Mouse (Mus musculus) brown adipose tissue, adult 24 weeks (tissue): Measurements from ENCODE around the gene Rnf130. TPM values are rescaled to one million over a fixed set of nuclear protein-coding genes. Genes with fewer than 3 reads are reported as not detected.
A peak's percentile ranks its signal among the peaks of the same experiment; 100 is the strongest.

Experiments used
- H3K27ac ChIP-seq: fragments of 200-500 bp; replicated peaks from 2 replicates; pipeline ENCODE4 v1.5.1; 2012; ENCODE audit warnings: low read depth, mild to moderate bottlenecking, low read length
- H3K4me1 ChIP-seq: fragments of 200-500 bp; 2 replicates; pipeline ENCODE4 v1.6.1; 2012; ENCODE audit warnings: low read length, mixed read lengths; ENCODE audit not compliant: control insufficient read depth, insufficient read depth, insufficient read length
- H3K4me3 ChIP-seq: fragments of 200-500 bp; 2 replicates; pipeline ENCODE4 v1.5.1; 2012; ENCODE audit warnings: low read depth, mild to moderate bottlenecking, low read length, moderate library complexity; ENCODE audit not compliant: insufficient read depth
- polyA plus RNA-seq: library from polyadenylated mRNA; stranded (reverse); fragments of >200 nt; gene quantifications from 2 replicates; pipeline ENCODE4 v1.2.4, GENCODE M21; 2012; ENCODE audit not compliant: missing spikeins, insufficient read depth, insufficient read length

Rnf130 gene
- polyA plus RNA-seq = 78.5 and 97.9 TPM in 2 replicates

DNA sequence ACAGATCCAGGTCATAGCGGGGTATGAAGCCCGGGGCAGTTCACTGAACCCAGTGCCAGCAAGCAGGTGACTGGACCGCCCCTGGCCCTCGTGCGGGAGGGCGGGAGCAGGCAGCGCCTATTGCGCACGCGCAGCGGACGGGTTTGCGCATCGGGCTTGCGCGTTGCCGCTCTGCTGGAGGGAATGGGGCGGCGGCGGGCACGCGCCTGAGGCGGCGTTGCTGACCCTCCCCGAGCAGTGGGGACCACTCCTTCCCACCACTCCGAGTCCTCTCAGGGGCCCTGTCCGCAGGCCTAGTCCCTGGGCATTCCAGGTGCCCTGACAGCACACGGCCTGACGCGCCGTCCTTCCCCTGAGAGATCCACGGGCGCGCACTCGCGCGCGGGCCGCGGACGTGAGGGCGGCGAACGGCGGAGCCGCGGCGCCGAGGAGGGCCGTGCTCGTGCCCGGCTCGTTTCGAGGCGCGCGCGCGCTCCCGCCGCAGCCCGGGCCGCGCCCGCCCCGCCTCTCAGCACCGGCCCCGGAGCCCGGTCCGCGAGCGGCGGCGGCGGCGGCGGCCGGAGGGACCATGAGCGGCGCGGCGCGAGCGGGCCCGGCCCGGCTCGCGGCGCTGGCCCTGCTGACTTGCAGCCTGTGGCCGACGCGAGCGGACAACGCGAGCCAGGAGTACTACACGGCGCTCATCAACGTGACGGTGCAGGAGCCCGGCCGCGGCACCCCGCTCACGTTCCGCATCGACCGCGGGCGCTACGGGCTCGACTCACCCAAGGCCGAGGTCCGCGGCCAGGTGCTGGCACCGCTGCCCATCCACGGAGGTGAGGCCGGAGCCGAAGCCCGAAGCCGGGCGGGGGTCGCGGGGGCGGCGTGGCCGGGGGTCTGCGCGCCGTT, at the start of gene Rnf130:
TSS of gene Rnf130 (plus strand) at position 514 of the 888 bp plus-strand sequence.
- Histone ChIP-seq H3K4me3 (peak within 1 kb of the TSS; percentile 77), H3K4me1 (peaks cover 6% of the 10 kb centered on the region), H3K27ac (peak within 1 kb of the TSS; percentile 87)

DNA sequence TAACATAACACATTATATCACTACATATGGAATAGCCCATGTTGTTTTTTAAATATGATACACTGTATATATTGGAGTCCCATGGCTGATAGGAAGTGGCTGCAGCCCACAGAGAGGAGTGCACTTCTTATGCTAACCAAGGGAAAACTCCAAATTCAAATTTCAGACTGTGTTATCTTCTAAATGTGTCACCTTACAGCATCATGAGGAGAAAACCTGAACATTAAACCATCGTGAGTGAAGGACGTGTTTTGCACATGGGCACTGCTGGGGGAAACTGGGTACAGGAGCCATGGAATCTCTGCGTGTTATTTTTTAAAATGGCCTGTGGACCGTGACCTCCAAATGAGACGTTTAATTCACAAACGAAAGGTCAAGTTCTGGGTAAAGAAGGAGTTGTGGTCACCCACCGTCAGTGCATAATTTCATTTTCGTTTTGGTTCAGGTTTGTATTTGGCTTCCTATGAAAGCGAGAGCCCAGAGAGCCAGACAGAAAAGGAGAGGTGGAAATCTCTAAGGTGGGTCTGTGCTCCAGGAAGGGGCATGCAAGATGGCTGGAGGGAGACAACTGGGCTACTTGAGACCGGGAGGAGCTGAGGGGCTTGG, 47.1 kb upstream of the Rnf130 start:
- no peaks in the 10 kb centered on the region for H3K4me1 ChIP-seq
- H3K4me3 ChIP-seq = no peak overlapping the region
- no peak overlapping the region for H3K27ac ChIP-seq

DNA sequence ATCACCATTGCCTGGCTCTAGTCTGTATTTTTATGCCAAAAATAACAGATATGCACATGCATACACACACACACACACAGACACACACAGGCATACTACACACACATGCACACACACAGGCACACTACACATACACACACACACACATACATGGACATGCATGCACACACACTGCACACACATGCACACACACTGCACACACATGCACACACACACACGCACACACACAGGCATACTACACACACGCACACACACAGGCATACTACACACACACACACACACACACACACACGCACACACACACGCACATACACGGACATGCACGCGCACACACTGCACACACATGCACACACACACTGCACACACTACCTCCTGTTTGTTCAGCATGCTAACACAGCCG, 46.2 kb upstream of the Rnf130 start:
- no peak overlapping the region for H3K27ac ChIP-seq
- no peaks in the 10 kb centered on the region for H3K4me1 ChIP-seq
- H3K4me3 ChIP-seq = no peak overlapping the region

DNA sequence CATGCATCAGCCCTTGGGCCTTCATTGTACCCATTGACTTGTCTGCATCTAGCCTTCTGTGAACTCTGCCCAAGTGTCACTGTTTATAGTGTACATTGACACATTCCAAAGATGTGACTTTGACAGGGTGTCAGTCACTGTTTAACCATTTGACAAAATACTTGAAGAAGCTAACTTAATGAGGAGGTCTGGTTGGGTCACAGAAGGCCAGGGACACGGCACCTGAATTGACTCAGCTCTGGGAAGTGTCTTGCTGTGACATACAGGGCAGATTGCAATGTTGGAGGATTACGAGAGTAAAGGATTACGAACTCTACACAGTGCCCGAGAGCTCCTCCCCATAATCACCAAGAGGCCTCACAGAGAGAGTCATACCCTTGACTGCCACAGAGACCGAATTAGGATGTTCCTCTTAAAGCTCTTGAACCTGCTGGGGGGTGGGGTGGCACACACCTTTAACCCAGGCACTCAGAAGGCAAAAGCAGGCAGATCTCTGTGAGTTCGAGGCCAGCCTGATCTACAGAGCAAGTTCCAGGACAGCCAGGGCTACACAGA, 44.4 kb upstream of the Rnf130 start:
- Histone ChIP-seq H3K27ac (no peak overlapping the region), H3K4me1 (no peaks in the 10 kb centered on the region)

DNA sequence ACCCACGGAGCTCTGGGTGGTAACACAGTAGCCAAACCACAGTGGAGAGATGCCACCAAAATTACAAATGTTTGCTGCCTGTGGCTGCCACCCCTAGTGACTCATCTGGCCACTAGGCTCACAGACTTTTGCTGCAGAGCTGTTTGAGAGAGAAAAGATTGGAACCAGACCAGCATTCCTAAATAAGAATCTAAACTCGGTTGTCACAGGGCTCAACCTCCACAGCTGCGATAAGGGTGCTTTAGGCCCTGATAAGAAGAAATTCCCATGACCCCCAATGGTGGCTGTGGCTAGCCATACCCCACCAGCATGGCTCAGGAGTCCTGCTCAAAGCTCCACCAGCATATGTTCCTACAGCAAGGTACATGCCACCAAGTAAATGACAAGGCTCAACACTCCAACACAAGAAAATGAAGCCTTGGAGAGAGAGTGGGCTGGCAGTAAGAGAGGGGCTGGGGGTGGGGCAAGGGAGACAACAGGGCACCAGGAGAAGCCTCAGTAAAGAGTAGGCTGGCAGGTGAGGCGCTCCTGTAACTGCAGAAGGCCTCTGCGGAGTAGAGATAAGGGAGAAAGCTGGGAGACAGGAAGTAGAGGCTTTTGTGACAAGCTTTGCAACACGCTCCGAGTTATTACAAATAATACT, 43.7 kb upstream of the Rnf130 start:
- H3K27ac ChIP-seq = no peak overlapping the region
- H3K4me1 ChIP-seq = no peaks in the 10 kb centered on the region
- no peak overlapping the region for H3K4me3 ChIP-seq

More for the DNA sequence above, 44.4 kb upstream of the Rnf130 start:
- H3K4me3 ChIP-seq = no peak overlapping the region

DNA sequence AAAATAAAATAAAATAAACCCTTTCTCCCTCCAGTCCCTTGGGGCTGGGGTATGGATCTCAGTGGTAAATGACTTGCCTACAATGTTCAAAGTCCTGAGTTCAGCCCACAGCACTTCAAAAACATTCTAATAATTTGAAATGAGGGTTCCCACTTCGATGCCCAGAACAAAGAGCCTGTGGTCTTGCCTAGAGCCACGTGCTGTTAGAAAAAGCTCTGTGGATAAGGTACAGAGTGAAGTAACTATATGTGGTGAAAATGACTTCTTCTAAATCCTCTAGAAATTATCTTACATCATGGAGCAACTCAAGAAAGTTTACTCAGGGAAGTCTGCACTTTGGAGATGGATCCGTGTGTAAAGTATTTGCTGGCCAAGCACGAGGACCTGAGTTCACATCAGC, 43.1 kb upstream of the Rnf130 start:
- H3K4me1 ChIP-seq = no peaks in the 10 kb centered on the region
- no peak overlapping the region for H3K4me3 ChIP-seq
- no peak overlapping the region for H3K27ac ChIP-seq

DNA sequence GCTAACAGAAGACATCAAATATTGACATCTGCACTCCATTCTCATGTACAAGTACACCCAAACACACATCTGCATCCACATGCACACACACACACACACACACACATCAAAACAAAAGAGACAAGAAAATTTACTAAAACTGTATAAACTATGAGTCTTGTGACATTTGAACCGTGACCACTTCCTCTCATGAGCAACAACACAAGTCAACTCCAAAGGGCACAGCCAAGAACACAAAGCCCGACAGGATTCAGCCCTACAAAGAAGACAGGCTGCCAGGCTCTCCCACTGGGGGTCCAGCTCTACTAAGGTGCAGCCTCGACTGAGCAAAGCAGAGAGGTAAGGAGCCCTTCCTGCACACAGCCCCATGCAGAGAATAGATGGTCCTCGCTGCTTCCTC, 42.3 kb upstream of the Rnf130 start:
- Histone ChIP-seq H3K4me3 (no peak overlapping the region), H3K4me1 (no peaks in the 10 kb centered on the region), H3K27ac (no peak overlapping the region)

DNA sequence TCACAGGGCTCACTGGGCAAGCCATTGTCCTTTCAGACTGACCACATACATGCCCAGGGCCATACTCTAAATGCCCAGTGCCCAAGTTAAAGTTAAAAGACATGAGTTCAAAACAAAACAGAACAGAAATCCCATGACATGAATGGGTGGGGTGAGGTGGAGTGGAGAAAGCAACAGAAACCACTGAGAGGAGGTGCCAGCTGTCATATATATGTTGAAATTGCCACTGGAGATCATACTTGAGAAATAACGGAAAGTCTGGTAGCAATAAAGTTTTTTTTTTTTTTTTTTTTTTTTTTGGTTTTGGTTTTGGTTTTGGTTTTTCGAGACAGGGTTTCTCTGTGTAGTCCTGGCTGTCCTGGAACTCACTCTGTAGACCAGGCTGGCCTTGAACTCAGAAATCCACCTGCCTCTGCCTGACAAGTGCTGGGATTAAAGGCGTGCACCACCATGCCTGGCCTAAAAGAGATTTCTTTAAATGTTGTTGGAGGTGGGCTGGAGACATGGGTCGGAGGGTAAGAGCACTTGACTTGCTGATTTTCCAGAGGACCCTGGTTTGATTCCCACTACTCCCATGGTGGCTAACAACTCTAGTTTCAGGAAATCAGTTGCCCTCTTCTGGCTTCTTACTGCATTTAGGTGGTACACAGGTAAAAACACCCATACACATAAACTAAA, 41.1 kb upstream of the Rnf130 start:
- no peaks in the 10 kb centered on the region for H3K4me1 ChIP-seq
- no peak overlapping the region for H3K27ac ChIP-seq
- no peak overlapping the region for H3K4me3 ChIP-seq

DNA sequence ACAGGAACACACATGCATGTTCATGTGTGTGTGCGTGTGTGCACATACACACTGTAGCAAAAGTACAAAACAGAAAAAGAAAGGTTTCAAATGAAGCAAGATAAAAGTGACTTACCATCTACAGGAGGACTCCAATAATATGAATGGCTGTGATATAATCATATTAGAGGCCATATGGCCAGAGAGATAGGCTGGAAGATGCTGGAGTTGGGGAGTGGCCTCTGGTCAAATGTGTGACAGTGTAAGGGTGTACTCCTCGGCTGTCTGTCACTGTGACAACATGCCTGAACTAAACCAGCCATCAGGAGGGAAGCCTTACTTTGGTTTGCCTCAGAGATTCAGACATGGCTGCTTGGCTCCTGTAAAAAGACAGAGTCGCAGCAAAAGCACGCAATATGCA, 40.1 kb upstream of the Rnf130 start:
- Histone ChIP-seq H3K4me1 (no peaks in the 10 kb centered on the region), H3K27ac (no peak overlapping the region), H3K4me3 (no peak overlapping the region)

DNA sequence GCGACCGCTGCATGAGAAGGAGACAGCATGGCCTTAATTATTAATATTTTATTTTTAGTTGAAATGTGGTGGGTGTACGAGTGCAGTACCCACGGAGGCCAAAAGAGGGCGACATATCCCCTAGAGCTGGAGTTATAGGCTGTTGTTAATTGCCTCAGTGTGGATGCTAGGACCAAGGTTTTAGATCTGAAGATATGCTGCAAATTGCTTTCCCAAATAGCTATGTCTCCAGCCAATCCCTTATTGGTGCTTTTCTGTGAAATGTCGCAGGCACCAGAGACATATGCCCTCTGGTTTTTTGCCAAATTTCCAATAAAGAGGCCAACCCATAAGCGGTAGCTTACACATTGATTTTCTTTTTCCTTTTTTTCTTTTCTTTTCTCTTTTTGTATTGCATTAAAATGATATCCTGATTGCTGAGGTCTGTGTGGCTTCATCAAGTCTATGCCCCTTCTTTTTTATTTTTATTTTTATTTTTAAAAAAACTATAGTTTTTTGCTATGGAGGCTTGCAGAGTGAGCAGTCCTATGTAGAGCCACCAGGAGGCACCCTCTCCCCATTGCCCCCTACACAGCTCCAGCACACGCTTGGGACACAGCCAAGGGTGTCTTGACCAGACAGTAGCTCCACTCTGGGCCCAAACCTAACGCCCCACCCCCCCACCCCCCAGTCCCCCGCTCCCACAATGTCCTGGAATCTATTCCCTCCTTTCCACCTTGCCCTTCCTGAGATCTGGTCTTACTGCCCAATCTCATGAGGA, 38.7 kb upstream of the Rnf130 start:
- Histone ChIP-seq H3K4me3 (no peak overlapping the region), H3K4me1 (no peaks in the 10 kb centered on the region), H3K27ac (no peak overlapping the region)

DNA sequence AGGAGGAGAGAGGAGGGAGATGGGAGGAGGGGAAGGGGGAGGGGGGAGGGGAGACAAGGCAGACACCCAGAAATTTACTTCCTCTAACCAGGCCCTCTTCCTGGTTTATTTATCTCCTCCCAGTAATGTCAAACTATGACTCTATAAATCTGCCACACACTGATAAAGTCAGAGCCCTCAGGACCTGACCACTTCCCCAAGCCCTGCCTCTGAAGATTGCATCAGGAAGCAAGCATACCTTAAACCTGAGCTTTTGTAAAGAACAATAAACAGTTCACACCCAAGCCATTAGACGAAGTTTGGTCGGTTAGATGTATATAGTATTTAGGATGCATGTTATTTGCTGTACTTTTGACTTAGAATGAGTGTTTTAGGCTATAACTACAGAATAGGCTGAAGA, 30.6 kb upstream of the Rnf130 start:
- Histone ChIP-seq H3K27ac (no peak overlapping the region), H3K4me1 (peaks cover 3% of the 10 kb centered on the region; the same call in 1 of the 2 replicates), H3K4me3 (no peak overlapping the region)

DNA sequence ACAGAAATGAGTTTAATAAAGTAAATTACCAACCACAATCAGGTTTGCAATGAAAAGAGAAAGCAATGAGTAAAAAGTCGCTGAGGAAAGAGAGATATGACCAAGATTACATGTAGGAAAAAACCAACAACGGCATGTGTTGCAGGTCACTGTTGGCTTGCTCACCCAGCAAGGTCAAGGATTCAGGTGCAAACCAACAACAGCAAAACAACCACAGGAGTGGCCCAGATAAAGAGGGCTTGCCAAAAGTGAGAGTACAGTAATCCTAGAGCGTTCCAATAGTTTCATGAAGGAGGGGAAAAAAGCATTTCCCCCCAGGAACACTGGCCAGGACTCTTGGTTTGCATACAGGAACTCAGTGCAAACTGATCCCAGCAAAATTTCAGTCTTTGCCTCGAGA, 28.7 kb upstream of the Rnf130 start:
- Histone ChIP-seq H3K4me1 (peaks cover 3% of the 10 kb centered on the region; the same call in 1 of the 2 replicates), H3K27ac (no peak overlapping the region), H3K4me3 (no peak overlapping the region)

DNA sequence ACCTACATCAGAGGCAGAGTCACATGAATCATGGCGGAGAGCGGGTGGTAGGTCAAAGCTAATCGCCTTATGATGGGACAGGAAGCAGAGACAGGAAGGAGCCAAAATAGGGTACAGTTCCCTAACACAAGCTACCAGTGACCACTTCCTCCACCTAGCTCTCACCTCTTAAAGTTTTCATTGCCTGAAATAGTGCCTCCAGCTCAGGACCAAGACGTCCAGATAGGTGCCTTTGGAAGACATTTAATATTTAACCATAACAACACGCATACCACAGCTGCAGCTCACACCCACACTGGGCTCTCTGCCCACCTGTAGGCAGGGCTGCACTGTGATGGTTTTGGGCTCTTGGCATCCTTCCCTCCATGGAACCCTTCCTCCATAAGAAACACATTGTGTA, 27.8 kb upstream of the Rnf130 start:
- Histone ChIP-seq H3K4me3 (no peak overlapping the region), H3K27ac (no peak overlapping the region), H3K4me1 (peaks cover 3% of the 10 kb centered on the region; the same call in 1 of the 2 replicates)

DNA sequence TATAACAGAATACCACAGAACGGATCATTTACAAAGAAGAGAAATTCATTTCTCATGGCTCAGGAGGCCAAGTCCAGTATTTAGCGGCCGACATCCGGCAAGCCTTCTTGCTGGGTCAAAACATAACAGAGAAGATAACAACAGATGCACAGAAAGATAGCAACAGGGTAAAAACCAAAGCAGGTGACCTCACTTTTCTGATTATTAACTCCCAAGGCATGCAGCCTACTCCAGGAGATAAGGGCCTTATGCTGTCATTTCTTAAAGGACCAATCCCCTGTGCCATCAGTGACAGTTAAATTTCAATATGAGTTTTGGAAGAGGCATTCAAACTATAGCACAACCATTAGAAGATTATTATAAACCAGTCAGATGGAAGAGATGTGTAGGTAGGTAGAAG, 22.3 kb upstream of the Rnf130 start:
- Histone ChIP-seq H3K4me1 (no peaks in the 10 kb centered on the region), H3K27ac (no peak overlapping the region), H3K4me3 (no peak overlapping the region)
